Mouse (Mus musculus) kidney, postnatal 0 days (tissue): ENCODE results near the gene Dnajc6. TPM values are rescaled to one million over a fixed set of nuclear protein-coding genes. Genes with fewer than 3 reads are reported as not detected.

Experiments used
- ATAC-seq: fragments of 200-750 bp; cut with Nextera tagmentation; replicated peaks from 2 replicates; pipeline ENCODE4 v1.8.0; 2017; ENCODE audit warnings: low read depth, moderate number of reproducible peaks, moderate TSS enrichment, moderate library complexity; ENCODE audit not compliant: low FRiP score
- DNase-seq: peaks from one replicate; pipeline ENCODE4 v3.0.0-alpha.2; 2016; ENCODE audit warnings: low spot score
- H3K27ac ChIP-seq: fragments of 300-500 bp; sonication (generic); 2 replicates; pipeline ENCODE4 v1.5.1; 2014; ENCODE audit warnings: mild to moderate bottlenecking
- H3K27me3 ChIP-seq: fragments of 300-500 bp; sonication (generic); 2 replicates; pipeline ENCODE4 v1.6.1; 2014; ENCODE audit warnings: low read length, mixed read lengths; ENCODE audit not compliant: insufficient read depth
- H3K36me3 ChIP-seq: fragments of 300-500 bp; sonication (generic); 2 replicates; pipeline ENCODE4 v1.6.1; 2014; ENCODE audit warnings: low read length, mixed read lengths; ENCODE audit not compliant: insufficient read depth
- H3K4me1 ChIP-seq: fragments of 300-500 bp; sonication (generic); replicated peaks from 2 replicates; pipeline ENCODE4 v1.6.1; 2014; ENCODE audit warnings: antibody characterized with exemption, low read length, mixed read lengths; ENCODE audit not compliant: insufficient read depth
- H3K4me2 ChIP-seq: fragments of 300-500 bp; sonication (generic); 2 replicates; pipeline ENCODE4 v1.6.1; 2014; ENCODE audit warnings: mild to moderate bottlenecking, low read length, moderate library complexity, mixed read lengths
- H3K4me3 ChIP-seq: fragments of 300-500 bp; sonication (generic); replicated peaks from 2 replicates; pipeline ENCODE4 v1.5.1; 2014; ENCODE audit warnings: low read depth, low read length
- H3K9ac ChIP-seq: fragments of 300-500 bp; sonication (generic); 2 replicates; pipeline ENCODE4 v1.6.1; 2014; ENCODE audit warnings: low read depth, low read length
- H3K9me3 ChIP-seq: fragments of 300-500 bp; sonication (generic); replicated peaks from 2 replicates; pipeline ENCODE4 v1.6.1; 2016; ENCODE audit warnings: low read length, inconsistent platforms, mixed read lengths
- CTCF ChIP-seq: IDR thresholded peaks from 2 replicates; pipeline ENCODE4 v1.5.1; 2016; ENCODE audit warnings: antibody characterized with exemption, low read depth, mild to moderate bottlenecking, moderate library complexity
- WGBS: fragments of 180-500 bp; shearing (Covaris S2); extraction: QIAGEN DNeasy Blood & Tissue Kit; methylation state at CpG from one replicate; pipeline ENCODE4 v1.1.7; 2014; 5-methylcytosine and 5-hydroxymethylcytosine counted together
- polyA plus RNA-seq: library from polyadenylated mRNA; unstranded; fragments of >200 nt; fragmentation: Nextera tagmentation; extraction: Ambion mirVana; gene quantifications from 2 replicates; pipeline ENCODE4 v1.2.1, GENCODE M21; 2015

Dnajc6 gene
- polyA plus RNA-seq, 1 experiment from 2014 or later: 2.8 TPM

GRCm38 (mm10) chr4:101516434-101517168 lies 20.2 kb downstream of the Dnajc6 start:
- Histone ChIP-seq H3K4me3 (no peak overlapping the region), H3K9ac (no peak overlapping the region), H3K4me1 (no peaks in the 10 kb centered on the region), H3K27ac (no peak overlapping the region), H3K4me2 (no peak overlapping the region), H3K9me3 (no peaks in the 10 kb centered on the region), H3K36me3 (no peaks in the 10 kb centered on the region), H3K27me3 (no peaks in the 10 kb centered on the region)
- WGBS: 84% methylated on average over 17 of the region's 17 CpGs
- TF ChIP-seq CTCF: no peak
- ATAC-seq (no peak), DNase-seq (no peak)

GRCm38 (mm10) chr4:101531901-101532300 lies 35.5 kb downstream of the Dnajc6 start:
- Histone ChIP-seq H3K9ac (no peak overlapping the region), H3K36me3 (no peaks in the 10 kb centered on the region), H3K9me3 (no peaks in the 10 kb centered on the region), H3K4me2 (no peak overlapping the region), H3K4me1 (no peaks in the 10 kb centered on the region), H3K27me3 (no peaks in the 10 kb centered on the region), H3K27ac (no peak overlapping the region), H3K4me3 (no peak overlapping the region)
- DNase-seq: no peak
- no peak for ATAC-seq
- 83% methylated on average over 4 of the region's 4 CpGs for WGBS
- no peak for TF ChIP-seq CTCF

DNA sequence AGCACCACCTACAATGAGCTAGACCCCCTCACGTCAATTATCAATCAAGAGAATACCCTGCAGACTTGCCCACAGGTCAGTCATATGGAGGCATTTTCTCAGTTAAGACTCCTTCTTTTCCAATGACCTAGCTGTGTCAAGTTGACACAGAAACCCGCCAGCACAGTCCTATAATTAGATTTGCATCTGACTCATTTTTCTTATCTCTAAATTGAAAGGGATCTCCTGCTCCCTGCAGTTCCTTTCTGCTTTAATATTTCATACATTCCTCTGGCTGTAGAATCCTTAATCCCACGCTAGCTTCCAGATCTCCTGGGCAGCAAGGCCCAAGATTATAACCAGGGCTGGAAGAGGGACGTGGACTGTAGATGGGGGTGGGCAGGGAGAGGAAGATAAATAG lies 44.1 kb downstream of the Dnajc6 start:
- Histone ChIP-seq H3K27ac (no peak overlapping the region), H3K4me2 (no peak overlapping the region), H3K9ac (no peak overlapping the region), H3K4me3 (no peak overlapping the region), H3K36me3 (no peaks in the 10 kb centered on the region), H3K9me3 (no peaks in the 10 kb centered on the region), H3K4me1 (no peaks in the 10 kb centered on the region), H3K27me3 (no peaks in the 10 kb centered on the region)
- no peak for DNase-seq
- TF ChIP-seq CTCF: no peak
- no peak for ATAC-seq
- WGBS: 75% methylated on average over 4 of the region's 4 CpGs

- no peak overlapping the region for H3K9ac ChIP-seq
- H3K27ac ChIP-seq: no peak overlapping the region
- ATAC-seq (peak; percentile 82), DNase-seq (peak; percentile 61)
- under 1% methylated on average over 33 of the region's 33 CpGs for WGBS
- peak overlapping the region; percentile 49 for H3K4me2 ChIP-seq
- H3K9me3 ChIP-seq: no peaks in the 10 kb centered on the region
- 0 out of 2 replicates have a peak, but pooled peaks cover 4% of the 10 kb centered on the region for H3K27me3 ChIP-seq
- no peaks in the 10 kb centered on the region for H3K36me3 ChIP-seq
- H3K4me3 ChIP-seq: peak overlapping the region; percentile 18
- no peak for TF ChIP-seq CTCF
- no peaks in the 10 kb centered on the region for H3K4me1 ChIP-seq
Measured at GRCm38 (mm10) chr4:101549958-101550591, 53.6 kb downstream of the Dnajc6 start.

DNA sequence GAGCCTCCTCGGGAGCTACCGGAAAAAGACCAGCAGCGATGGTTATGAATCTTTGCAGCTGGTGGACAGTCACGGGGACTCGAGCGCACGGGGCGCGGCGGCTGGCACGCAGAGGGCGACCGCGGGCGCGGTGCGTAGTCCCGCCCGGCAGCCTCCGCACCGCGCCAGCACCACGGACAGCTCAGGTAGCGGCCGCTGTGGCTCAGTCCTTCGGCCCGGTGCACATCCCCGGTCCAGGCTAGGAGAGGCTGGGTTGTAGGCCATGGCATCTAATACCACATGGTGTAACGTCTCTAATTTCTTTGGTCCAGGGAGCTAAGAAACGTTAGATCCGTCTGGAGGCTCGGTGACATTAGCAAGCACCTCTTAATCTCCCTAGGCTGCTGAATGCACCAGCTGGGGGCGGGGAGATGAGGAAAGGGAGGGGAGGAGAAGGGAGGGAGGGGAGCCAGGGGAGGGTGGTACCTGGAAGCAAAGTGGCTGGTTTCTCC lies 54.3 kb downstream of the Dnajc6 start:
- no peak overlapping the region for H3K9ac ChIP-seq
- WGBS: under 1% methylated on average over 33 of the region's 33 CpGs
- H3K4me2 ChIP-seq: peak overlapping the region; percentile 49
- no peak for TF ChIP-seq CTCF
- H3K27me3 ChIP-seq: 0 out of 2 replicates have a peak, but pooled peaks cover 4% of the 10 kb centered on the region
- H3K27ac ChIP-seq: no peak overlapping the region
- no peaks in the 10 kb centered on the region for H3K9me3 ChIP-seq
- DNase-seq (peak; percentile 72), ATAC-seq (peak; percentile 90)
- H3K4me1 ChIP-seq: no peaks in the 10 kb centered on the region
- H3K4me3 ChIP-seq: peak overlapping the region; percentile 18
- H3K36me3 ChIP-seq: no peaks in the 10 kb centered on the region

DNA sequence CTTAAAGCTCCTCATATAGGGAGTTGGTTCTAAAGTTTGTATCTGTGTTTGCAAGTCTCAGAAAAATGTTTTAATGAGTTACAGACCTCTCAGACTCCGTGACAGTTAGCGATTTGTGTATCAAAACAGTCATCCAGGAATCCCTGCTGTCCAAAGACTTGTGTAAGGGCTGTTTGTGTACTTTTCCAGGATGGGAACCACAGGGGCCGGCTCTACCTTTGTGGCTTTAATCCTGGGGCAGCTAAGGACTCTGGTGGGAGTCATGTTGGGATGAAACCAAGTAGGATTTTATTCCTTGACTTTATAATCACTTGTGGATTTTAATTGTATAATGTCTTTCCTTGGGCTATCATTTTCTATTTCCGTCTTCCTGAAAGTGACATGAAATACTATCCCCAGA lies 55.0 kb downstream of the Dnajc6 start:
- H3K27me3 ChIP-seq: 0 out of 2 replicates have a peak, but pooled peaks cover 4% of the 10 kb centered on the region
- DNase-seq (no peak), ATAC-seq (no peak)
- TF ChIP-seq CTCF: no peak
- no peak overlapping the region for H3K9ac ChIP-seq
- H3K4me3 ChIP-seq: no peak overlapping the region
- no peaks in the 10 kb centered on the region for H3K9me3 ChIP-seq
- H3K36me3 ChIP-seq: no peaks in the 10 kb centered on the region
- WGBS: 18% methylated on average over 4 of the region's 4 CpGs
- H3K27ac ChIP-seq: no peak overlapping the region
- no peaks in the 10 kb centered on the region for H3K4me1 ChIP-seq
- H3K4me2 ChIP-seq: no peak overlapping the region
